Mouse (Mus musculus) stomach, embryonic 14.5 days (tissue): ENCODE measurements around the gene Gm10974. TPM values are rescaled to one million over a fixed set of nuclear protein-coding genes. Genes with fewer than 3 reads are reported as not detected.

Experiments
- ATAC-seq: fragments of 200-750 bp; cut with Nextera tagmentation; 2 replicates; pipeline ENCODE4 v1.8.0; 2017; ENCODE audit warnings: low read depth, moderate TSS enrichment; ENCODE audit not compliant: insufficient number of reproducible peaks, insufficient read depth, low FRiP score
- H3K27ac ChIP-seq: fragments of 300-500 bp; sonication (generic); 2 replicates; pipeline ENCODE4 v1.5.1; 2014; ENCODE audit warnings: mild to moderate bottlenecking, low read length, moderate library complexity, mixed read lengths
- H3K27me3 ChIP-seq: fragments of 300-500 bp; sonication (generic); 2 replicates; pipeline ENCODE4 v1.6.1; 2014; ENCODE audit warnings: low read length, control low read depth, mixed read lengths; ENCODE audit not compliant: control insufficient read depth, insufficient read depth
- H3K36me3 ChIP-seq: fragments of 300-500 bp; sonication (generic); 2 replicates; pipeline ENCODE4 v1.6.1; 2014; ENCODE audit warnings: mild to moderate bottlenecking, control low read depth, low read length, moderate library complexity, mixed read lengths; ENCODE audit not compliant: control insufficient read depth, insufficient read depth
- H3K4me1 ChIP-seq: fragments of 300-500 bp; sonication (generic); 2 replicates; pipeline ENCODE4 v1.6.1; 2014; ENCODE audit warnings: low read length, control low read depth, mixed read lengths; ENCODE audit not compliant: control insufficient read depth, insufficient read depth
- H3K4me2 ChIP-seq: fragments of 300-500 bp; sonication (generic); replicated peaks from 2 replicates; pipeline ENCODE4 v1.6.1; 2014; ENCODE audit warnings: low read depth, low read length, control low read depth
- H3K4me3 ChIP-seq: fragments of 300-500 bp; sonication (generic); 2 replicates; pipeline ENCODE4 v1.5.1; 2014; ENCODE audit warnings: low read depth, low read length, control low read depth
- H3K9ac ChIP-seq: fragments of 300-500 bp; sonication (generic); replicated peaks from 2 replicates; pipeline ENCODE4 v1.6.1; 2014; ENCODE audit warnings: low read depth, mild to moderate bottlenecking, control low read depth, low read length, moderate library complexity, mixed read lengths
- H3K9me3 ChIP-seq: fragments of 300-500 bp; sonication (generic); 2 replicates; pipeline ENCODE4 v1.6.1; 2016; ENCODE audit warnings: low read depth, low read length, control low read depth; ENCODE audit not compliant: control insufficient read depth
- WGBS: fragments of 180-500 bp; shearing (Covaris S2); extraction: QIAGEN DNeasy Blood & Tissue Kit; methylation state at CpG from one replicate; pipeline ENCODE4 v1.1.7; 2014; 5-methylcytosine and 5-hydroxymethylcytosine counted together
- polyA plus RNA-seq: library from polyadenylated mRNA; unstranded; fragments of >200 nt; fragmentation: Nextera tagmentation; extraction: Ambion mirVana; gene quantifications from 2 replicates; pipeline ENCODE4 v1.2.1, GENCODE M21; 2014

The Gm10974 gene
- polyA plus RNA-seq, 1 experiment from 2014 or later = not detected

DNA sequence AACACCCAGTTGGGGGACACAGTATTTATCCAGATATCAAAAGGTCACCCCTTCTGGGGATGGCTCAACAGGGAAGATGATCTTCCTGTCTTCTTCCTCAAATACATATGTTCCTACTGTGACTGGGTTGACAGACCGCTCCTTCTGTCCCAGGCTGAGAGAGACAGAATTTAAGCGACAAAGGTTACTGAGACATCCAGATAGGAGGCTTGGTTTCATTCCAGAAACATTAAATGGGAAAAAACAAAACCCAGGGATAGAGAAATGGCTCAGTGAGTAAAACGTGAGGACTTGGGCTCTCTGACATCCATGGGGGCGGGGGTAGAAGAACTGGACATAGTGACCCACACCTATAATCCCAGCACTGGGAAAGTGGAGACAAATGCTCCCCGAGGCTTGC, 37.2 kb downstream of the Gm10974 start:
- Histone ChIP-seq H3K4me3 (no peak overlapping the region), H3K4me1 (peaks cover 13% of the 10 kb centered on the region; the same call in 1 of the 2 replicates), H3K27me3 (no peaks in the 10 kb centered on the region), H3K9ac (no peak overlapping the region), H3K9me3 (no peaks in the 10 kb centered on the region), H3K4me2 (no peak overlapping the region), H3K27ac (no peak overlapping the region), H3K36me3 (peaks cover 4% of the 10 kb centered on the region; the same call in 1 of the 2 replicates)
- WGBS = 92% methylated on average over 5 of the region's 5 CpGs
- no peak for ATAC-seq

DNA sequence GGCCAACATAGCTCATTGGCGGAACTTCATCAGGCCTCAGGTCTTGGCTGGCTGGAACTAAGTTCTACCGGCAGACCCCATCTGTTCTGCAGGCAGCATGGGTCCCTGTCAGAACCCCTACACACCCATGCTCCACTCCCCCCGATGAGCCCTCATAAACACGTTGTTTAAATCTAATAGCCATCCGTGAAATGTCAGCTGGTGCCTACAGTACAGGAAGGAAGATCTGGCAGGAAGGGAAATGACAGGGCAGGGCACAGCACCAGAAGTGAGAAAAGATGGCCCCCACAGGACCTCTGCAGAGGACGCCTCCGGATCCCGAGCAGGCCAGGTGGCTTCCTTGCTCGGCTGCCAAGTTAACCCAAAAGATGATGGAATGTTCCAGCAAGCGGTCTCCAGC, 38.4 kb downstream of the Gm10974 start:
- Histone ChIP-seq H3K9me3 (no peaks in the 10 kb centered on the region), H3K27ac (no peak overlapping the region), H3K4me1 (peaks cover 13% of the 10 kb centered on the region; the same call in 1 of the 2 replicates), H3K36me3 (peaks cover 4% of the 10 kb centered on the region; the same call in 1 of the 2 replicates), H3K9ac (no peak overlapping the region), H3K27me3 (no peaks in the 10 kb centered on the region), H3K4me3 (no peak overlapping the region), H3K4me2 (no peak overlapping the region)
- no peak for ATAC-seq
- 39% methylated on average over 10 of the region's 10 CpGs for WGBS

DNA sequence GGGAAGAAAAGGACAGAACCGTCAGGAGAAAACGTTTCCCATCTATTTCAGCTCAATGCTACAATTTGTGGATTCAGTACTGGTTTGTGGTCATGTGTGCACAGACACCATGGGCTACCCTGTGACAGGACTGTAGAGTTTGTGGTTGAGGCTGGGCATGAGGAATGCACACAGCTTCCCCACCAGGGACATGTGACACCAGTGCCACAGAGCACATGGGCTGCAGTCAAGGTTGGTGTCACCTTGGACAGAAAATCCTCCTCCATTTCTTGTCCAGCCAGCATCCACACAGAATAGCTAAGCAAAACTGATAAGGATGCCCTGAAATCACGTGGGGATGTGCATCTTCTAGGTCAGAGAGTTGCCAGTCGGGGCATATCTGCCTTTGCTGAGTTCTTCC, 39.1 kb downstream of the Gm10974 start:
- Histone ChIP-seq H3K36me3 (peaks cover 1% of the 10 kb centered on the region; the same call in 1 of the 2 replicates), H3K27me3 (no peaks in the 10 kb centered on the region), H3K4me1 (peaks cover 13% of the 10 kb centered on the region; the same call in 1 of the 2 replicates), H3K9me3 (no peaks in the 10 kb centered on the region), H3K4me3 (no peak overlapping the region), H3K9ac (no peak overlapping the region), H3K27ac (no peak overlapping the region), H3K4me2 (no peak overlapping the region)
- 63% methylated on average over 4 of the region's 4 CpGs for WGBS
- no peak for ATAC-seq

DNA sequence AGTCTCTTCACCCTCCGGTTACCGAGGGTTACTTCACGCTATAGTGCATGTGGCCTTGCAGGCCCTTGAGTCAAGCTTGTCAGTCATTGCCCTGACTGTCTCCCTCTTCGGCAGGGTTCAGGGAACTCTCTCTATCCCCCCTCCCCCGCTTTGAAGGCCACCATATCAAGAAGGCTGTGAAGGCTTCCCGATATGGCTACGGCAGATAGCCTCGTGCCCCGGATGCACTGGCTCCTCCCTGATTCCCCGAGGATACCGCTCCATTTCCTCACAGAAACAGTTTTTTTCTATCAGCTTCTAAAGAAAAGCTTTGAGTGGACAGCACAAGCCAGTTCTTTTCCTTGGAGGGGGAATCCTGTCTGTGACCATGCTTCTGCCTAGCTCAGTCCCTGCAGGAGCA, 39.8 kb downstream of the Gm10974 start:
- H3K27me3 ChIP-seq = no peaks in the 10 kb centered on the region
- WGBS = 52% methylated on average over 11 of the region's 11 CpGs
- H3K4me2 ChIP-seq = no peak overlapping the region
- H3K9me3 ChIP-seq = no peaks in the 10 kb centered on the region
- H3K4me1 ChIP-seq = peaks cover 13% of the 10 kb centered on the region; the same call in 1 of the 2 replicates
- no peak for ATAC-seq
- H3K9ac ChIP-seq = no peak overlapping the region
- H3K27ac ChIP-seq = no peak overlapping the region
- no peaks in the 10 kb centered on the region for H3K36me3 ChIP-seq
- H3K4me3 ChIP-seq = no peak overlapping the region

DNA sequence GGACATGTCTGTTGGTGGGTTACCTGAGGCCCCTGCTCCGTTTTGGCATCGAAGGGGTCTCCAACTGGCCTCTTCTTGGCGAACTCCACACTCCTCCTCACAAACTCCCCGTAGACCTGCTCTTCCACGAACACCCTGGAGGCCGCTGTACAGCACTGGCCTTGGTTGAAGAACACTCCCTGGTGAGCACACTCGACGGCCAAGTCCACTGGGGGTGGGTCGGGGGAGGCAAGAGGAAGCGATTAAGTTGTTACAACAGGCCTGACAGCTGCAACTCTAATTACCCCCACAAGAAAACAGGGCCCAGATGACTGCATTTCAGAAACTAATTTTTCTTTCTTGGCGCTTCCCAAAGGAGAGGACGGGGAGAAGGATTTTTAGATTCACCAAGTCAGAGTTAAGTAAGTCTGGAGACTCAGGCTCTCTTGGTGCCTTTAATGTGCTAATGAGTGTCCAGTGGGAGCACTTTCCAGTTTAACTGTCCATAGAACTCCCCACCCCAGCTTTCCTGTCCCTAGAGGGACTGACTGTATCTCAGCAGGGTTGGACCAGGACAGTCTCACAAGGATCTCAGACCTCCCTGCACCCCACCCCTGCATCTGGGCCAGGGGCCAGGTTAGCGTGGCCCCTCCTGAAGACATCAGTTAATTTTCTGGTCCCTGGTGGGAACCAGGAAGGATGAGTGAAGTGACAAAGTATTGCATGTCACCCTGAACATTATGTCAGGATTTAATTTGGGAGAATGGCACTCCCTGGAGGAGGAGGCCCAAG, 40.4 kb downstream of the Gm10974 start:
- Histone ChIP-seq H3K9me3 (no peaks in the 10 kb centered on the region), H3K36me3 (no peaks in the 10 kb centered on the region), H3K4me3 (no peak overlapping the region), H3K27ac (no peak overlapping the region), H3K27me3 (no peaks in the 10 kb centered on the region), H3K9ac (no peak overlapping the region), H3K4me1 (peaks cover 13% of the 10 kb centered on the region; the same call in 1 of the 2 replicates), H3K4me2 (no peak overlapping the region)
- WGBS = 58% methylated on average over 13 of the region's 13 CpGs
- no peak for ATAC-seq

DNA sequence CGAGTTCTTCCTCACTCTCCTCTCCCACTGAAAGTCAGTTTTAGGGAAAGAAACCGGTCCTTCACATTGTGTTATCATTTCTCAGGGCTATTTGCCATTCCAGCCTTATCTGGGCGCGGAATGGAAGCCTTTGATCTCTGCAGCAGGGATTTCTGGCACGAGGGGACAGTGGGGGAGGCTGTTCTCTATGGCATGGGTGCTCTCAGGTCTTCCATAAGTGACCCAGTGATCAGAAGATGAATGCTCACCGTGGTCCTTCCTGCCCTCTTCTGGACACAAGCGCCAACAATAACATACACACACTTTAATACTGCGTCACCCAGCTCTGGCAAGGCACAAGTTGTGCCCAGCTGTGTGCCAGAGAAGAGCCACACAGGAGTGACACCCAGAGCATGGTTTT, 41.3 kb downstream of the Gm10974 start:
- Histone ChIP-seq H3K27ac (no peak overlapping the region), H3K4me3 (no peak overlapping the region), H3K27me3 (no peaks in the 10 kb centered on the region), H3K4me1 (peaks cover 8% of the 10 kb centered on the region; the same call in 1 of the 2 replicates), H3K36me3 (no peaks in the 10 kb centered on the region), H3K9me3 (no peaks in the 10 kb centered on the region), H3K9ac (no peak overlapping the region), H3K4me2 (no peak overlapping the region)
- ATAC-seq = no peak
- WGBS = 58% methylated on average over 8 of the region's 8 CpGs

DNA sequence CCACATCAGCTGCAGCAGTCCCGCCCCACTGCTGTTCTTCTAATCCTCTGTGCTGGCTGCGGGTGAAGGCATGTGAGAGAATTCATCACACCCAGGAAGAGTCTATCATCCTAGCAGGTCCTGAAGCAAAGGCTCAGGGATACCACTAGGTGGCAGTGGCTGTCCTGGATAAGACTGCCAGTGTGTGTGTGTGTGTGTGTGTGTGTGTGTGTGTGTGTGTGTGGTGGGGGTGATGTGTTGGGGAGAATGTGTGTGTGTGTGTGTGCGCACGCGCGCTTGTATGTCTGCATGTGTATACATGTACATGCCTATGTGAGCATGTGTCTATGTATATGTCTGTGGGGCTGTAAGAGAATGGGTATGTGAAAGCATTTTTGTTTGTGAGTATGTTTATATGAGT, 43.7 kb downstream of the Gm10974 start:
- H3K36me3 ChIP-seq = no peaks in the 10 kb centered on the region
- H3K4me2 ChIP-seq = no peak overlapping the region
- H3K27me3 ChIP-seq = no peaks in the 10 kb centered on the region
- no peaks in the 10 kb centered on the region for H3K9me3 ChIP-seq
- 63% methylated on average over 6 of the region's 6 CpGs for WGBS
- no peak for ATAC-seq
- no peak overlapping the region for H3K9ac ChIP-seq
- no peak overlapping the region for H3K4me3 ChIP-seq
- H3K4me1 ChIP-seq = peaks cover under 1% of the 10 kb centered on the region; the same call in 1 of the 2 replicates
- no peak overlapping the region for H3K27ac ChIP-seq

DNA sequence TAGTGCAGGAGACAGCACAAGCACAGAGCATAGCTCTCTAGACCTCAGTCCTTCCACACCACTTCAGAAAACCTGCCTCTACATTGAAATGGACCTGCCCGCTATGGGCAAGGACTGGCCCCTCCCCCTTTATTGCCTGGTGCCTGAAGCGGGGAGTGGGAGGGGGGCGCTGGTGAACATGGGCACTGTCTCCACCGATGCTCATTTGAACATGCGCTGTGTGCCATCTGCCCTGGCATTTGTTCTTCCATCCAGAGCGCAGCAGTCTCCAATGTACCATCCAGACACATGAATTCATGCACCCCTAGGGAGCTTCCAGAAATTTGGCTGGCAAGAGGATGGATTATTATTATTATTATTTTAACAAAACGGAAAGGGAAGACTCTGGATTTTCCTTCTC, 47.4 kb downstream of the Gm10974 start:
- ATAC-seq = no peak
- 87% methylated on average over 7 of the region's 7 CpGs for WGBS
- Histone ChIP-seq H3K4me1 (no peaks in the 10 kb centered on the region), H3K27ac (no peak overlapping the region), H3K36me3 (no peaks in the 10 kb centered on the region), H3K4me2 (no peak overlapping the region), H3K27me3 (no peaks in the 10 kb centered on the region), H3K9ac (no peak overlapping the region), H3K4me3 (no peak overlapping the region), H3K9me3 (no peaks in the 10 kb centered on the region)

DNA sequence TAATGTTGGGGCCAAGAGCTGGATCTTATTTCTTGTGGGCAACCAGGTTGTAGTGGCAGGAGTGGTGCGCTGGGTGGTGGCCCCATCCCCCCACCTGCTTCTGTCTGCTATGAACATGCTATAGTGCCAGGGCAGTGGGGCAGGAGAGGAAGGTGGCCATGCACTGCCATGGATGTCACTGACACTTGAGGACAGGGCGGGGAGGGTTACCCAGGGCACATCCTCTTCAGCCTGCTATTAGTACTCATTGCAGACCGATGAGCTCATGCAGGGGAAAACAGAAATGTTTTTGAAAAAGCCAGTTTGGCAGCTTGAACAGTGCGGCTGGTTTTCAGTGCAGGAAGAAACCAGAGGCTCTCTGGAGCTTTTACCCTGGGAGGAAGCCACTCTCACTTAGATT, 51.1 kb downstream of the Gm10974 start:
- no peak overlapping the region for H3K4me2 ChIP-seq
- no peak for ATAC-seq
- no peak overlapping the region for H3K27ac ChIP-seq
- no peaks in the 10 kb centered on the region for H3K27me3 ChIP-seq
- H3K9ac ChIP-seq = no peak overlapping the region
- 78% methylated on average over 4 of the region's 4 CpGs for WGBS
- H3K36me3 ChIP-seq = no peaks in the 10 kb centered on the region
- H3K4me1 ChIP-seq = no peaks in the 10 kb centered on the region
- no peaks in the 10 kb centered on the region for H3K9me3 ChIP-seq
- no peak overlapping the region for H3K4me3 ChIP-seq
